Mouse (Mus musculus) embryo, embryonic 11 days (tissue): ENCODE results near the gene Lat.
"Not testable (repeated sequence)": the region's sequence is repeated elsewhere in the genome, so short reads cannot be mapped to it uniquely, and the experiment has no call there.

Experiments
- DNase-seq: peaks from one replicate; pipeline ENCODE4 v3.0.0-alpha.2; 2015

Gene Lat

GRCm38 (mm10) chr7:126369393-126369792, at the start of gene Lat:
Gene Lat (minus strand): TSS chr7:126369570.
- DNase-seq: no peak

- DNase-seq: no peak
Measured at GRCm38 (mm10) chr7:126418496-126418895, 49.1 kb upstream of the Lat start.

- no peak for DNase-seq
Measured at GRCm38 (mm10) chr7:126417606-126418005, 48.2 kb upstream of the Lat start.

GRCm38 (mm10) chr7:126417045-126417444, 47.7 kb upstream of the Lat start:
- DNase-seq: peak; percentile 19

- DNase-seq: no peak
Measured at GRCm38 (mm10) chr7:126416615-126417014, 47.2 kb upstream of the Lat start.

- no peak for DNase-seq
Measured at GRCm38 (mm10) chr7:126414725-126415124, 45.4 kb upstream of the Lat start, which contains the start of gene Cd19. Gene Cd19 (minus strand): TSS chr7:126414889.

- no peak for DNase-seq
Measured at GRCm38 (mm10) chr7:126411061-126411460, 41.7 kb upstream of the Lat start.

GRCm38 (mm10) chr7:126408686-126409085, 39.3 kb upstream of the Lat start:
- no peak for DNase-seq

- not testable (repeated sequence) for DNase-seq
Measured at GRCm38 (mm10) chr7:126402518-126402917, 33.1 kb upstream of the Lat start.

- peak; percentile 89 for DNase-seq
Measured at GRCm38 (mm10) chr7:126399548-126399947, 30.2 kb upstream of the Lat start.

- DNase-seq: no peak
Measured at GRCm38 (mm10) chr7:126397822-126398221, 28.5 kb upstream of the Lat start.

- no peak for DNase-seq
Measured at GRCm38 (mm10) chr7:126397221-126397620, 27.9 kb upstream of the Lat start.

- peak; percentile 97 for DNase-seq
Measured at GRCm38 (mm10) chr7:126396298-126397119, 27.1 kb upstream of the Lat start, which contains the start of gene Nfatc2ip. Gene Nfatc2ip (minus strand): TSS chr7:126396737.

GRCm38 (mm10) chr7:126392086-126392884, 22.9 kb upstream of the Lat start:
- not testable (repeated sequence) for DNase-seq

- DNase-seq: no peak
Measured at GRCm38 (mm10) chr7:126388185-126388584, 18.8 kb upstream of the Lat start.

- no peak for DNase-seq
Measured at GRCm38 (mm10) chr7:126383565-126383964, 14.2 kb upstream of the Lat start.

GRCm38 (mm10) chr7:126377278-126378158, 8.1 kb upstream of the Lat start, which contains the start of gene Spns1:
Gene Spns1 (minus strand): TSS chr7:126377450.
- peak; percentile 99 for DNase-seq

GRCm38 (mm10) chr7:126376903-126377277, 7.5 kb upstream of the Lat start:
- no peak for DNase-seq

- DNase-seq: no peak
Measured at GRCm38 (mm10) chr7:126375012-126375411, 5.6 kb upstream of the Lat start.

GRCm38 (mm10) chr7:126374526-126374925, 5.2 kb upstream of the Lat start:
- no peak for DNase-seq

GRCm38 (mm10) chr7:126373007-126373406, 3.6 kb upstream of the Lat start:
- DNase-seq: no peak

- DNase-seq: no peak
Measured at GRCm38 (mm10) chr7:126368367-126368766, 1.0 kb downstream of the Lat start.

- no peak for DNase-seq
Measured at GRCm38 (mm10) chr7:126367636-126368035, 1.7 kb downstream of the Lat start.
